Mouse (Mus musculus) stomach, embryonic 16.5 days (tissue): ENCODE data around the gene Nfix. TPM values are rescaled to one million over a fixed set of nuclear protein-coding genes. Genes with fewer than 3 reads are reported as not detected.
"Not testable (repeated sequence)": the region's sequence is repeated elsewhere in the genome, so short reads cannot be mapped to it uniquely, and the experiment has no call there.

Experiments
- ATAC-seq: fragments of 200-750 bp; cut with Nextera tagmentation; 2 replicates; pipeline ENCODE4 v1.8.0; 2017; ENCODE audit warnings: moderate number of reproducible peaks, moderate TSS enrichment; ENCODE audit not compliant: insufficient read depth, low FRiP score
- H3K27ac ChIP-seq: fragments of 300-500 bp; sonication (generic); 2 replicates; pipeline ENCODE4 v1.5.1; 2014; ENCODE audit warnings: low read length
- H3K27me3 ChIP-seq: fragments of 300-500 bp; sonication (generic); 2 replicates; pipeline ENCODE4 v1.6.1; 2014; ENCODE audit warnings: low read length, control low read depth, mixed read lengths; ENCODE audit not compliant: control insufficient read depth, insufficient read depth
- H3K36me3 ChIP-seq: fragments of 300-500 bp; sonication (generic); 2 replicates; pipeline ENCODE4 v1.6.1; 2014; ENCODE audit warnings: low read length; ENCODE audit not compliant: control insufficient read depth, insufficient read depth
- H3K4me1 ChIP-seq: fragments of 300-500 bp; sonication (generic); 2 replicates; pipeline ENCODE4 v1.6.1; 2014; ENCODE audit warnings: low read length, control low read depth, mixed read lengths; ENCODE audit not compliant: control insufficient read depth, insufficient read depth
- H3K4me2 ChIP-seq: fragments of 300-500 bp; sonication (generic); 2 replicates; pipeline ENCODE4 v1.6.1; 2014; ENCODE audit warnings: low read depth, low read length, mixed read lengths
- H3K4me3 ChIP-seq: fragments of 300-500 bp; sonication (generic); replicated peaks from 2 replicates; pipeline ENCODE4 v1.5.1; 2014; ENCODE audit warnings: mild to moderate bottlenecking, low read length
- H3K9ac ChIP-seq: fragments of 300-500 bp; sonication (generic); 2 replicates; pipeline ENCODE4 v1.6.1; 2014; ENCODE audit warnings: low read length
- H3K9me3 ChIP-seq: fragments of 300-500 bp; sonication (generic); replicated peaks from 2 replicates; pipeline ENCODE4 v1.6.1; 2016; ENCODE audit warnings: low read length, control low read depth; ENCODE audit not compliant: control insufficient read depth
- WGBS: fragments of 180-500 bp; shearing (Covaris S2); extraction: QIAGEN DNeasy Blood & Tissue Kit; methylation state at CpG from one replicate; pipeline ENCODE4 v1.1.7; 2014; 5-methylcytosine and 5-hydroxymethylcytosine counted together
- polyA plus RNA-seq: library from polyadenylated mRNA; unstranded; fragments of >200 nt; fragmentation: Nextera tagmentation; extraction: Ambion mirVana; gene quantifications from 2 replicates; pipeline ENCODE4 v1.2.1, GENCODE M21; 2015

Nfix gene
- polyA plus RNA-seq, 1 experiment from 2014 or later = 37.8 TPM

DNA sequence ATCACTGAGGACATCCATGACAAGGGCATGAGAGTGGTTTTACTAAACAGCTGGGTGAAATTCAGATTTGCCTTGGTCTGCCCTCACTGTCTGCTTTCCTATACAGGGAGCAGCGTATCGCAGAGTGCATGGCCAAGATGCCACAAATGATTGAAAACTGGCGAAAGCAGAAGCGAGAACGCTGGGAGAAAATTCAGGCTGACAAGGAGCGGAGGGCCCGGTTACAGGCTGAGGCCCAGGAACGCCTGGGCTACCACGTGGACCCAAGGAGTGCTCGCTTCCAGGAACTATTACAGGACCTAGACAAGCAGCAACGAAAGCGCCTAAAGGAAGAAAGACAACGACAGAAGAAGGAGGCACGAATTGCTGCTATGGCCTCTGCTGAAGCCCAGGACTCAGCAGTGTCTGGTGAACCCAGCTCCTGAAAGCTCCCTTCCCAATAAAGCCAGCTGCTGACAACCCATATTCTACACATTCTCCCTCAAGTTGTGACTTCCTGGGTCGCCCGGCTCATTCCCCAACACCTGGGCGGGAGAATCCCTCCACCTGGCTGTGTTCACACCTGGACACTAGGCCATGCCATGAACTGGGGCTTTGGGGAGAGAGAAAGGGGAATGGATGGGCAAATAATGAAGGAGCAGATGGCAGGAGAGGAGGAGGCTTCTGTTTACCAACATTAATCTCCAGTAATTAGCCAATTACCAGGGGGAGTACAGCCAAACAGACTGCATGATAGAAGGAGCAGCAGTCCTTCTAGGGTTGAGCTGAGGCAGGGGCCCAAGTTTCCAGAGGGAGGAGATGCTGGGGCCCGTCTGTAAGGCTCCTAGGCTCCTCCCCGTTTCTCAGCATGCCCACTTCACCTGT is 34.1 kb upstream of the Nfix start:
- no peak for ATAC-seq
- H3K9ac ChIP-seq = no peak overlapping the region

DNA sequence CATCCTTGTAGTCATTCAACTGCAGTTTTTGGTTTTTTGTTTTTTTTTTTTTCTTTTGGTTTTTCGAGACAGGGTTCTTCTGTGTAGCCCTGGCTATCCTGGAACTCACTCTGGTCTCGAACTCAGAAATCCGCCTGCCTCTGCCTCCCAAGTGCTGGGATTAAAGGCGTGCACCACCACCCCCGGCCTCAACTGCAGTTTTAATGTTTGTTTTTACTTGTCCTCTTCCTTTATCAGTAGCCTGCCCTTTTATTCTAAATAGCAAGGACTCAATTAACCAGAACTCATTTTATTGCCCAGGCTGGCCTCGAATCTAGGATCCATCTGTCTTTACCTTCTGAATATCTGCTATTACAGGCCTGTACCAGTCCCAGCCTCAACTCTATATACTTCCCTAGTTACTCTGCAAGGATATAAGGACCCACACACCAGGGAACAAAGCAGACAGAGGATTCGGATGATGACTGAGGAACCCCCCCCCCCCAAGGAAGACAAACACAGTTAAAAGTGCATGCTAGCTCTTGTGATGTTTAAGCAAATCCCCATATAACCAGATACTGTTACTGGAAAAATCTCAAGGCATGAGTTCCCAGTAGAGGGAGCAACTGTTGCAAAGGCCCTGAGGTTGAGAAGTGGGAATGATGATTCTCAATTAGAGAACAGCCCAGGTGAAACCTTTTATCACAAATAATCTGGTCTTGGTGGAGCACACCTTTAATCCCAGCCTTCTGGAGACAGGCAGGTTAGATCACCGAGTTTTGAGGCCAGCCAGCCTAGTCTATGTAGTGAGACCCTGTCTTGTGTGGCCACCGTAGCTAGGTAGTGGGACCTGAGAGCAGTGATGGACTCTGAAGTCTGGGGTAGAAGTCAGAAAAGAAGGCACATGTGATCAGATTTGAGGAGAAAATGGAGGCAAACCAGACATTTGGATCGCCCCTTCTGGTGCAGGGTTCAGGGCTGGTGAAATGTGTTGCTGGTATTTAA is 32.9 kb upstream of the Nfix start:
- H3K4me1 ChIP-seq = peaks cover 18% of the 10 kb centered on the region
- H3K27me3 ChIP-seq = no peaks in the 10 kb centered on the region
- ATAC-seq = no peak
- peak overlapping the region; percentile 75 for H3K4me2 ChIP-seq
- peak overlapping the region; percentile 99 for H3K9ac ChIP-seq
- H3K36me3 ChIP-seq = peaks cover 19% of the 10 kb centered on the region; the same call in 1 of the 2 replicates
- peak overlapping the region; percentile 95 for H3K27ac ChIP-seq
- H3K4me3 ChIP-seq = peak overlapping the region; percentile 98
- H3K9me3 ChIP-seq = no peaks in the 10 kb centered on the region
- WGBS = 53% methylated on average over 10 of the region's 10 CpGs

More for the DNA sequence above, 34.1 kb upstream of the Nfix start:
- H3K27ac ChIP-seq = peak overlapping the region; percentile 21; the same call in 1 of the 2 replicates
- no peaks in the 10 kb centered on the region for H3K27me3 ChIP-seq
- peaks cover 25% of the 10 kb centered on the region; the same call in 1 of the 2 replicates for H3K36me3 ChIP-seq
- peaks cover 20% of the 10 kb centered on the region for H3K4me1 ChIP-seq
- H3K9me3 ChIP-seq = no peaks in the 10 kb centered on the region
- H3K4me2 ChIP-seq = no peak overlapping the region
- WGBS = 82% methylated on average over 19 of the region's 19 CpGs
- no peak overlapping the region for H3K4me3 ChIP-seq

- Histone ChIP-seq H3K9me3 (no peaks in the 10 kb centered on the region), H3K27ac (peak overlapping the region; percentile 95), H3K4me2 (peak overlapping the region; percentile 75), H3K9ac (peak overlapping the region; percentile 99), H3K36me3 (peaks cover 13% of the 10 kb centered on the region; the same call in 1 of the 2 replicates), H3K4me1 (peaks cover 18% of the 10 kb centered on the region), H3K27me3 (no peaks in the 10 kb centered on the region), H3K4me3 (peak overlapping the region; percentile 98)
- ATAC-seq = peak; percentile 78
- WGBS = 1% methylated on average over 59 of the region's 59 CpGs
Observed at GRCm38 (mm10) chr8:84832034-84832717, 32.0 kb upstream of the Nfix start.

DNA sequence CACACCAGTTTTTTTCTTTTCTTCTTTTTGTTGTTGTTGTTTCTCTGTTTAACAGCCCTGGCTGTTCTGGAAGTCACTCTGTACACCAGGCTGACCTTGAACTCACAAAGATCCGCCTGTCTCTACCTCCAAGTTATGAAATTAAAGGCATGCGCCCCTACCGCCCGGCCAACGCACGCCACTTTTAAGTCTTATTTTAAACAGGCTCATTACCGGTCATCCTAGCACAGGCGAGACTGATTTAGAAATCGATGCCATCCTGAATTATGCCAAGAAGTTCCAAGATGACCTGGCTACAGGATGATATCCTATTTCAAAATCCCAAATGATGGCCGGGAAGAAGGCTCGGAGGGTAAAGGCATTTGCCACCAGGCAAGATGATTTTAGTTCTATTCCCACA is 31.3 kb upstream of the Nfix start, which contains the start of gene Gadd45gip1:
TSS of gene Gadd45gip1 (plus strand) at position 33 of the 400 bp plus-strand sequence.
- Histone ChIP-seq H3K27me3 (no peaks in the 10 kb centered on the region), H3K36me3 (peaks cover 10% of the 10 kb centered on the region; the same call in 1 of the 2 replicates)
- no peak for ATAC-seq

DNA sequence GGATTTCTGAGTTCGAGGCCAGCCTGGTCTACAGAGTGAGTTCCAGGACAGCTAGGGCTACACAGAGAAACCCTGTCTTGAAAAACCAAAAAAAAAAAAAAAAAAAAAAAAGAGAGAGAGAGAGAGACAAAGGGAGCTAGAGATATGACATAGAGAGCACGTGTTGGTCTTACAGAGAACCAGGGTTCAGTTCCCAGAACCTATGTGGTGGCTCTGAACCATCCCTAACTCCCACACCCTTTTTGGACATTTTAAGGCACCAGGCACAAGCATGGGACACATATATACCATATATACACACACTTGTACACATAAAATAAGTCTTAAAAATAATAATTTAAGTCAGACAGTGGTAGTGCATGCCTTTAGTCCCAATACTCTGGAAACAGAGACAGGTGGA is 26.4 kb upstream of the Nfix start:
- H3K27me3 ChIP-seq, H3K4me2 ChIP-seq, H3K4me3 ChIP-seq, H3K4me1 ChIP-seq, H3K36me3 ChIP-seq, H3K27ac ChIP-seq, H3K9me3 ChIP-seq, H3K9ac ChIP-seq, ATAC-seq: not testable (repeated sequence)
- 81% methylated on average over 1 of the region's 2 CpGs for WGBS

More for the DNA sequence above, 31.3 kb upstream of the Nfix start, which contains the start of gene Gadd45gip1:
- Histone ChIP-seq H3K4me3 (peak within 1 kb of the TSS; percentile 98), H3K9me3 (no peaks in the 10 kb centered on the region), H3K27ac (peak within 1 kb of the TSS; percentile 95), H3K9ac (peak within 1 kb of the TSS; percentile 99), H3K4me2 (peak within 1 kb of the TSS; percentile 75), H3K4me1 (peaks cover 18% of the 10 kb centered on the region)
- WGBS = 64% methylated on average over 11 of the region's 11 CpGs

- Histone ChIP-seq H3K4me2 (no peak overlapping the region), H3K27ac (no peak overlapping the region), H3K36me3 (no peaks in the 10 kb centered on the region), H3K9ac (no peak overlapping the region), H3K4me3 (no peak overlapping the region), H3K4me1 (peaks cover 3% of the 10 kb centered on the region), H3K9me3 (no peaks in the 10 kb centered on the region), H3K27me3 (no peaks in the 10 kb centered on the region)
- no peak for ATAC-seq
- 34% methylated on average over 4 of the region's 4 CpGs for WGBS
Observed at GRCm38 (mm10) chr8:84825636-84826035, 25.5 kb upstream of the Nfix start.

- Histone ChIP-seq H3K27ac (no peak overlapping the region), H3K9me3 (no peaks in the 10 kb centered on the region), H3K4me1 (peaks cover 3% of the 10 kb centered on the region), H3K9ac (peak overlapping the region; percentile 51; the same call in 1 of the 2 replicates), H3K27me3 (no peaks in the 10 kb centered on the region), H3K4me3 (peak overlapping the region; percentile 20; the same call in 1 of the 2 replicates), H3K4me2 (peak overlapping the region; percentile 42), H3K36me3 (no peaks in the 10 kb centered on the region)
- ATAC-seq = peak; percentile 82
- under 1% methylated on average over 18 of the region's 18 CpGs for WGBS
Observed at GRCm38 (mm10) chr8:84823653-84824052, 23.5 kb upstream of the Nfix start.

GRCm38 (mm10) chr8:84822723-84823122 is 22.6 kb upstream of the Nfix start, which contains the start of gene Dand5:
Dand5 (minus strand) TSS chr8:84822823.
- no peak for ATAC-seq
- 47% methylated on average over 3 of the region's 3 CpGs for WGBS
- H3K27ac ChIP-seq = no peak within 1 kb of the TSS
- H3K4me1 ChIP-seq = peaks cover 3% of the 10 kb centered on the region
- H3K4me2 ChIP-seq = peak within 1 kb of the TSS; percentile 42
- no peaks in the 10 kb centered on the region for H3K27me3 ChIP-seq
- H3K9ac ChIP-seq = peak within 1 kb of the TSS; percentile 51; the same call in 1 of the 2 replicates
- peak within 1 kb of the TSS; percentile 20; the same call in 1 of the 2 replicates for H3K4me3 ChIP-seq
- H3K36me3 ChIP-seq = no peaks in the 10 kb centered on the region
- no peaks in the 10 kb centered on the region for H3K9me3 ChIP-seq
